Mouse (Mus musculus) natural killer cell, adult 2 months (primary cell): ENCODE data around the gene Tmem170.

ENCODE experiments used
- DNase-seq, 2 experiments: peaks; one replicate each; pipeline ENCODE4 v3.0.0; 2022; ENCODE audit warnings: low spot score in 2 of 2

Tmem170 gene

DNA sequence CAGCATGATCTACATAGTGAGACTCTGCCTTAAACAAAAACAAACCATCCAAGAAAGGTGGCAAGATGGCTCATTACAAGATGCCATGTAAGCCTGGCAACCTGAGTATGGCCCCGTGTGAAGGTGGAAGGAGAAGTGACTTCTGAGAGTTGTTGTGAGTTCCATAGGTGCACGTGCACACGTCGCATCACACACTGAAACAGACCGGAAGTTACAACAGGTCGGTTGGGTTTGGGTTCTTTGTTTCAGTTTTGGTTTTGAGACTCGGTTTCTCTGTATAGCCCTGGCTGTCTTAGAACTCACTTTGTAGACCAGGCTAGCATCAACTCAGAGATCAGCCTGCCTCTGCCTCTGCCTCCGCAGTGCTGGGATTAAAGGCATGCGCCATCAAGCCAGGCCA lies 62.7 kb downstream of the Tmem170 start:
- no peak for DNase-seq
